Mouse (Mus musculus): ENCODE data around the gene Glt1d1.
A peak's percentile ranks its signal among the peaks of the same experiment; 100 is the strongest.
"Not testable (repeated sequence)": the region's sequence is repeated elsewhere in the genome, so short reads cannot be mapped to it uniquely, and the experiment has no call there.

Glt1d1 gene

DNA sequence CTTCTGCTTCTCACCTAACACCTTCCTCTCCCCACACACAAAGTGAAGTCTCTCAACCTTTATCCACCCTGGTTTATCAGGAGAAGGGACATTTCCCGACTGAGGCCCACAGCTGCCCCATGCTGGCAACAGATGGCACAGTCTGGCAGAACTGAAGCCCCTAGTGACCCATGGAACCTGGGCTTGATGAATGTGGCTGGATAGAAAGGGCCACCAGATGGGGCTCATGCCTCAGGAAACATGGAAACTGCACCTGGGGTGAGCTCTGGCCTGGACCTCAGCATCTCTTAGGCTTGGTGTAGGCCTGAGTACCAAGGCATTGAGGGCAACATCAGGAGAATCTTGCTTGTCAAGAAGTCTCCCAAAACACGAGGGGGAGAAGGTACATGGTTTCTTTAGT is 66.5 kb downstream of the Glt1d1 start:
- no peak for DNase-seq (ENCODE audit: low read depth, low spot score)

DNA sequence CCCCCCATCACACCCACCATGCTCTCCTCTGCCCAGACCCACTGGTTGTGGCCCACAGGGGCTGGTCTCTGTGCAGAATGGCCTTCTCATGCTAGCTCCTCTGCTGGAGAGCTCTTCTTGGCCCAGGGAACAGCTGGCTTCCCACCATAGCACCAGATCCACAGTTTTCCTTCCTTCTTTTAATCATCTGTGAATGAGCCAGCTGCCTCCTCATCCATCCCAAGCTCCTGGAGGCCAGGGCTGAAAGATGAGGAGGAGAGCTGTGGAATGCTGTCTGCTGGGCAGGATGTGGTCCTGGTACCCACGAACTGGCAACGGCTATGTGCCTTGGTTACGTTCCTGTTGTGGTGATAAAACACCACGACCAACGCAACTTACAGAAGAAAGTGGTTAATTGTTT is 67.6 kb downstream of the Glt1d1 start:
- DNase-seq (ENCODE audit: low read depth, low spot score) = no peak

DNA sequence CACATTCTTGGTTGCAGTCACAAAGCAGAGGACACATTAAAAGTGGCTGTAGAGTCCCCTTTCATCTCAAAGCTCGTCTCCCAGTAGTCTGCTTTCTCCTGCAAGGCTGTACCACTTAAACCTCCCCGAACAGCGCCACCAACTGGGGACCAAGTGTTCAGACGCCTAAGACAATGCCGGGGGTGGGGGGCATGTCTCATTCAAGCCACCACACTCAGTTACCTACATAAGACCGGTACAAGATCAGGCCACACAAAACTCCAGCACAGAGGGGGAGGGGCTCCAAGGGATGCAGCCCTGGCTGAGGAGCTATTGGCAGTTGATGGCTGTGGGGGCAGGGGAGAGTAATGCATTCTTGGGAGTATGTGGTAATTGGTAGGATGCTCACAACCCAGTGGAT is 68.1 kb downstream of the Glt1d1 start:
- peak; percentile 47 for DNase-seq (ENCODE audit: low read depth, low spot score)

DNA sequence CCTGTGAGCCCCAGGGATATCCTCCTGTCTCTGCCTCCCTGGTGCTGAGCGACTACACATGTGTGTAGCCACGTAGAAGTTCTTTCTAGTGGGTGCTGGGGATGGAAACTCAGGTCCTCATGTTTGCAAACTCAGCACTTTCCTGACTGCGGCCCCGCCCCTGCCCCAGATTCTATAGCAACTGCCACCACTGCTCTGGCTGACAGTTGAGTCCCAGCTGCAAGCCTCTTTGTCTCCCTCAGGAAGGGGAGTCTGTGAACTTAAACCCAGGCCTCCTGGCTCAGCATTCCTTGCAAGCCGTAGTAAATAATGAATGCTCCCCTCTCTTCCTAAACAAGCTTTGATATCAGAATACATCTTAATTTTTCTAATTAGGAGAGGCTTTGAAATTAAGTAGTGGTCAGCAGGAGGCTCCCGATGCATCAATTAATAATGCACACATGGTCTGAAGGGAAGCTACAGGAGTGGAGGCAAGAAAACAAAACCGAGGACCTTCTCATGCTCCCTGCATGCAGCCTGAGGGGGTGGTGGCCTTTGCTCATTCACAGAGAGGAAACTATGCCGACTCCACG is 71.6 kb downstream of the Glt1d1 start:
- DNase-seq (ENCODE audit: low read depth, low spot score) = no peak

DNA sequence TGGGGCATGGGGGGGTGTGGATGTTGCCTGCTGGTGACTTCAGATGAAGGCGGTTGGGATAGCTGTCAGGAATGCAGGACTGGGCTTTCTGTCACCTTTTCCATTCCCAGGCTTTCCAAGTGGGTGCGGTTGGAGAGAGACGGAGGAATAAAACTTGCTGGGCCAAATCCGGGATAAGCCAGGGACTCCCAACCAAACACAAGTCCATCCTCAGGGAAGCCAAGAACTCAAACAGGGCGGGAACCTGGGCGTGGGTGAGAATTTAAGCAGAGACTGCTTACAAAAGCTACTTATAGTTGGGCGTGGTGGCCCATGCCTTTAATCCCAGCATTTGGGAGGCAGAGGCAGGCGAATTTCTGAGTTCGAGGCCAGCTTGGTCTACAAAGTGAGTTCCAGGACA is 73.2 kb downstream of the Glt1d1 start:
- no peak for DNase-seq (ENCODE audit: low read depth, low spot score)

DNA sequence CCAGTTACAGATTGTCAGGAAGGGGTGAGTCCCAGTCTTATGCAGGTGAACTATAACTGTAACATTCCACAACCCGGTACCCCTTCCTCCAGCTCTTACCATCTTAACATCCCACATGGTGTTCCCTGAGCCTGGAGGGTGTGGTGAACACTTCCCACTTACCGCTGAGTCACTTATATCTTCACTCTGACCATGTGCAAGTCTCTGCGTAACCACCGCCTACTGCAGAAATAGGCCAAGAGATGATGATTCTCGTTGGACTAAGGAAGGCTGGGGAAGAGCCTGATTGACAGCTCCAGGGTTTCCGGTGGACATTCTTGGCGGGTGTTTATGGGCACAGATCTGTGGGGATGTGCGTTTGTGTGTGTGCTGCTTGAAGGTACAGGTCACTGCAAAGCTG is 73.9 kb downstream of the Glt1d1 start:
- no peak for DNase-seq (ENCODE audit: low read depth, low spot score)

DNA sequence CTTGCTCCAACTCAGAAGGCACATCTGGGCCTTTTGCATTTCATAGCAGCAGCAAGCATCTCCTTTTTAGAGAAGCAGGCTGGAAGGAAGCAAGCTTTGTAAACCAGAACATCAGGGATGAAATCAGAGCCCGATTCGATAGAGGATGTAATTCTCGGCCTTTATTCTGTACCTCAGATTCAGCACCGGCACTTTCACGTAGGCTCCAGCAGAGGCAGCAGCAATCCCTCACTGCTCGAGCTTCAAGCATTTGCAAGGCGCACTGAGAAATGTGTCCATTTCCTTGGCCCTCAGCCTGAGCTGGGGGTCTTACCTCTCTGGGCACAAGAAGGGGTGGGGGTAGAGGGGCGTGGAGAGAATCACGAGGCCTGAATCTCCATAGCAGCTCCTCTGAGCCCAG is 76.1 kb downstream of the Glt1d1 start:
- no peak for DNase-seq (ENCODE audit: low read depth, low spot score)

DNA sequence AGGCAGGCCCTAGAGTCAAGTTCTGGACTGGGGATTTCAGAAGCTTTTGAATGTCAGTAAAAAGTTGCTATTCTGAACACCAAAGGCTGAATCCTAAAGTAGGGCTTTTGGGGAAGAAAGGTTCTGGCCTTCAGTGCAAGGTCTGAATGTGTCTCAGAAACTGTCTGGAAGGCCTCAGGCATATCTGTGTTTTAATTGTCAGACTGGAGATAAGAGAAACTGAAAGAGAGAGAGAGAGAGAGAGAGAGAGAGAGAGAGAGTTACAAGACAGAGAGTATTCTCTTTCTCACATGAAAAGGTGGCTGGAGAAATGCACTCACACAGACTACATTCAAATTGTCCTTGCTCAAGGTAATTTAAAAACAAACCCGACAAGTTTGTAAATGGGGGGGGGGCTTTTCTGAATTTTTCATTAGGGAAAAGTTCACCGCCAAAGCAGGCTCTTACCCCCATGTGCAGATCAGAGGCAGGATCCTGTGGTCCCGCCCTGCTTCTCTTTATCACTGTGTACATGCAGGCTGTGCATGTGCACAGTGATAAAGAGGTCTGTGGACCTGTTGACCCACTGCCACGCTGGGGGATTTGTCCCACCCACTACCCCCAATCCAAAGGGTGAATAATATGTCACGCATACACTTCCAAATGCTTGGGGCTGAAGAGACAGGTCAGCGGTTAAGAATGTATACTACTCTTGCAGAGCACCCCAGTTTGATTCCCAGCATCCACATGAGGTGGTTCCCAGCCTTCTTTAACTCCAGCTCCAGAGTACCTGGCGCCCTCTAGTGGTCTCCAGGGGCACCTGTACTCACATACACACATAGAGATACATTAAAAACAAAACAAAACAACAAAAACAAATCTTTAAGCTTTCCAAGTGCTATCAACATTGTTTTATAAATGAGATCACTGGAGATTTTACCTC is 83.0 kb downstream of the Glt1d1 start:
- DNase-seq (ENCODE audit: low read depth, low spot score) = no peak

DNA sequence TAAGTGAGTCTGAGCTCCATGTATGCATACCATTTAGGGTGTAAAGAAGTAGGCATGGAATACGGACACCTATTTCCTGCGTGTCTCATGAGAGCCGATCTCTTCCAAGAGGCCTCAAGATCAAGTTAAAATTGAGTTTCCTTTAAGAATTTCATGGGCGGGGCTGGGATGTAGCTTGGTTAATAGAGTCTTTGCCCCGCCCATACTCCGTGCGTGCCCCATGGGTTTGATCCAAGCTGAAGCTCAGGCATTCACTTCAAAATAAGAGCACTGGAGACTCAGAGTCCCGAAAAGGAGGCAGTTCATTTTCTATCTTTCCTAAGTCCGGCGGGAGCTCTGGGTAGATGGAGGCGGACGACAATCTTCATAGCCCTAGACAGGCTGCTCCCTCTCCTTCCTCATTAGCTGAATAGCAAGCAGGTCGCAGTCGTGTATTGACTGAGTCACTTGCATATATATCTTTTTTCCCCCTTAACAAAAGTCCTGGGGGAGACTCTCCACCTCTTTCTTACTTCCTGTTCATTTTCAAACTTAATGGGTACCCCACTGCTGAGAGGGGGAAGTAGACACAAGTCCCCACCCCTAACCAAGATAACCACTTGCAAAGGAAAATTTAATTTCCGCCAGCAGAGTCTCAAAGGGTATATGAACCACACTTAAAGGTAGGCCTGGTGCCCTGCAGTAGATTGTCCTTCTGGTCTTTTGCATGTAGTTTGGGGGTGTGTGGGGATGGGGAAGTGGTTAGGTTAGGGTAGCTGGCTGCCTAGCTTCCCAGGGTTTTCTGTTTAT is 88.7 kb downstream of the Glt1d1 start:
- DNase-seq (ENCODE audit: low read depth, low spot score) = peak; percentile 59

DNA sequence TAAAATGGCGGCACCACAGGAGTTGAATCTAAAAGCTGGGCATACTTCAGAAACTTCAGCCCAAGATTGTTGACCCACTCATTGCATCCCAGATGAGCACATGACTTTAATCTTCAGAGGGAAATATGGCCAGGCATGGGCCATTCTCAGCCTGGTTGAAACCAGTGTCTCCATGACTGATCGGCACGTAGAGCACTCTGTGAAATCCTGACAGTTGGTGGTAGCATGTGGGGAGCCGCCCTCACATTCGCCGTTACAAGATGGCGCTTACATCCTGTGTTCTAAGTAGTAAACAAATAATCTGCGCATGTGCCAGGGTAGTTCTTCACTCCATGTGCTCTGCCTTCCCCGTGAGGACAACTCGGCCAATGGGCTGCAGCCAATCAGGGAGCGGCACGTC is 90.1 kb downstream of the Glt1d1 start:
- not testable (repeated sequence) for DNase-seq (ENCODE audit: low read depth, low spot score)

DNA sequence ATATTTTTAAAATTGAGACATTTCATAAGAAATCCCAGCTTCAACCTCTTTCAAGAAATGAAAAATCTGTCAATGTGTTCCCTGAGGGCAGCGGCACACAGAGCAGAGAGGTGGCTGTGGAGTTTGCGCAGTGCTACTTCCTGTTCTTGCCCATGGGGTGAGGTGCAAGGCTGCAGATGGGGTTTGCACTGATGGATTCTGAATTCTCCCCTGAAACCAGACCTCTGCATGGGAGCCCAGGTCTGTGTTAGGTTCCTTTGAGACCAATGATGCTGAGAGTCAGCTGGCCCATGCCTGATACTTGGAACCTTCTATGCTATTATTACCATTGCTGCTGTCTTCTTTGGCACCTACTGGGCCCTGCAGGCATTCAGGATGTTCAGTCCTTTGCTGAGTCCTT is 98.3 kb downstream of the Glt1d1 start:
- no peak for DNase-seq (ENCODE audit: low read depth, low spot score)

DNA sequence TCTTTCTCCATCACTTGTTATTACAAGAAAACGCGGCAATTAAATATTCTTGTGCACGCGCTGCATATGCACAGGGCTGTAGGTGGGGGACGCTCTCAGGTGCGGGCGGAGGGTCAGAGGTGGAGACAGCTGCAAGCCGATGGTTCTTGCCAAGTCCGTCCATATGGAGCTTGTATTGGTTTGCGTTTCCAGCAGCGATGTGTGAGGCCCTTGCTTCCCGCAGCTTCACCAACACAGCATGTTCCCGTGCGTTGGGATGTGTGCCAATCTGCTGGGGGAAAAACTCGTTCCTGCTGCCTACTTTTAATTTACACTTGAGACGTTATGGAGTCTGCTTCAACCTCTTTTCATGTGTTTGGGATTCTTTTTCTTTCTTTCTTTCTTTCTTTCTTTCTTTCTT is 109.3 kb downstream of the Glt1d1 start:
- no peak for DNase-seq (ENCODE audit: low read depth, low spot score)

DNA sequence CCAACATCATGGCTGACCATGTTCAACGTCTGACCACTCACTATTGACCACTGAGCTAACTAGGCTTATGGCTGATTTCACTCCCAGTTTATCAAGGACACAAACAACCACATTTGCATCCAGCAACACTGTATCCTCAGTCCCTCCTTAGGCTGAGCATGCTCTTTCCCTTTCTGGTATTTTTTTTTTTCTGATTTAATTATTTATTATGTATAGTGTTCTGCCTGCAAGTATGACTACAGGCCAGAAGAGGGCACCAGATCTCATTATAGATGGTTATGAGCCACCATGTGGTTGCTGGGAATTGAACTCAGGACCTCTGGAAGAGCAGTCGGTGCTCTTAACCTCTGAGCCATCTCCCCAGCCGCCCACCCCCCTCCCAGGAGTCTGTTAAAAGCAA is 117.5 kb downstream of the Glt1d1 start:
- DNase-seq (ENCODE audit: low read depth, low spot score) = not testable (repeated sequence)

DNA sequence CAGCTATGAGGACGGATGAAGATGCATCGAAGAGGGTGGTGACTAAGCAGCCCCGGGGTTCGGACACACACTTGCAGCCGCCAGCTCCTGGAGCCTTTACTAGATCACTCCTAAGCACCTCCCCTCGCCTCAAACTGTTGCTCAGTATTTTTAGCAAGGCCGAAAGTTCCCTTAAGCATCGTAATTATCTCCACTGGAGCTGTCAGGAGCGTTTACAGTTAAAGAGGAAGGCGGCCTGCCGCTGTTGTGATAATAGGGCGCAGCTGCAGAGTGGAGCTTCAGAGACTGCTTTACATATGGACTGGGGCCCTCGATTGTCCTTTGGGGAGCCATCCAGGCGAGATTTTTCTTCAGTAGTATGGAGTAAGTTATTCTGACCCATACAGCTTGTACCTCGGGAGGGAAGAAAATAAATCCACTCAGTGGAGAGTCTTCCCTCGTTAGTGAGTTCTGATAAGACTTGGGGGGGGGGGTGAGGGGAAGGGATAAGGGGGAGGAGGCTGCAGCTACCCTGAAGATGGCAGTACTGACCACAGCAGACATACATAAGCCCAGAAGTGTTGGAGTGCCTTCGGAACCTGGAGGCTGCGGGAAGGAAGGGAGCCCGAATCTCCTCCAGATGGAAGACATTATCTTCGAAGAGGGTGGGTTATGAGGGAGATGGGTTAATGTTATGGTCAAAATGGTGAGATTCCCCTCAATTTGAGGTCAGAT is 119.4 kb downstream of the Glt1d1 start:
- no peak for DNase-seq (ENCODE audit: low read depth, low spot score)

DNA sequence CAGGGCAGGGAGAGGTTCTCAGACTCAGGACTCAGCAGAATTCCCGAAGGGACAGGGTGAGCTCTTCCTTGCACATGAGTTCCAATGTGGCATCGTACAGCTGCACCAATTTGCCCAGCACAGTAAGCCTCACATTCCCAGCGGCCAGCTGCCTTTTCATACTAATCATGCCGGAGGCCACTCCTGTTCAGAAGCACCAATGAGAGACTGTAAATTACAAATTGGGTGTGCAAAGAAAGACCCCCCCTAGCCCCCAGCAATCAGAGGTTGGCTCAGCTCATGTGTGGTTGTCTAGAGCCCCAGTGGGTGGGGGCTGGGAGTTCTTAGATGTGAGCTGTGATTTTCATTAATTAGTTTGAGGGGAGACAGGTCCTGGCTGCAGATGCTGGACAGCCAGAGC is 123.5 kb downstream of the Glt1d1 start:
- no peak for DNase-seq (ENCODE audit: low read depth, low spot score)

DNA sequence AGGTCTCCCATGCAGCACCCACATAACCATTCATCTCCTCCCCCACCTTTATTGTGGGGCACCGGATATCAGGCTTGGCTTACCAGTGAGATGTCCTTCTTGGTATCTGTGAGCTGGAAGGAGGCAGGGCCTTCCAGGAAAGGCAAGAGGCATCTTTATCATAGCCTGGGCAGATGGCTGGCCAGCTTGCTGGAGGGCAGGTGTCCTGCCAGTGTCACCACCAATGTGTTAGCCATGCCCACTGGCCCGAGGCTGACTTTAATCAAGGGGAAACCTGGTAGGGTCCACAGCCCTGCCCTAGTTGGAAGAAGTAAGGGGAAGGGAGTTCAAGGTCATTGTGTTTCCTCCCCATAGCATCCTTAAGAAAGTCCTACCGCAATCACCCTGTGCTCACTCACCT is 123.9 kb downstream of the Glt1d1 start:
- DNase-seq (ENCODE audit: low read depth, low spot score) = no peak

DNA sequence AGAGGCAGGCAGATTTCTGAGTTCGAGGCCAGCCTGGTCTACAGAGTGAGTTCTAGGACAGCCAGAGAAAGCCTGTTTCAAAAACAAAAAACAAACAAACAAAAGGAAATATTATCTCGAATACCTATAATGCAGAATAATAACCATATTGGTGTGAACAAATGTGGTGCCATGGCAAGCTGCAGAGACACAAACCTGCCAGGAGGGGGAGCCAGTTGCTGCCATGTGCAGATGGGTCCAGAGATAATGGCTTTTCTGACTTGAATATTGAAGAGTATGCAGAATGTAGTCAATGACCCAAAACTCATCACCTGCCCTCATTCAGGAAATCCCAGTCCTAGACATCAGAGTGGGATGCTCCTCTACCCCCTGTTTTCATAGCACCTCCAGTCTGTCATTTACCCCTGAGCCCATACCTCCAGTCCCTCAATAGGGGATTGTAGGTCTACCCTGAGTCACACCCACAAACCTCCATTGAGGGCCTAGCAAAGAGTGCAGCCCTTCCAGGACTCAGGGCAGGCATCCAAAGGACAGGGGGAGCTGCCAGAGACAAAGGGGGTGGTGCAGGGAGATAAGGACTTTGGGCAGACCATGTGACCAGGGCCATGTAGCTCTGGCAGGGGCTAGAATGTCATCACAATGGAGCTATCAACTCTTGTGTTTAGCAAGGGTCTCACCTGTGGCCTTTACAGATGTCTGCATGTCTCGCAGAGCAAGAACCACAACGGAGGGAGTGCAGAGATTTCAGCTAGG is 124.8 kb downstream of the Glt1d1 start:
- no peak for DNase-seq (ENCODE audit: low read depth, low spot score)

DNA sequence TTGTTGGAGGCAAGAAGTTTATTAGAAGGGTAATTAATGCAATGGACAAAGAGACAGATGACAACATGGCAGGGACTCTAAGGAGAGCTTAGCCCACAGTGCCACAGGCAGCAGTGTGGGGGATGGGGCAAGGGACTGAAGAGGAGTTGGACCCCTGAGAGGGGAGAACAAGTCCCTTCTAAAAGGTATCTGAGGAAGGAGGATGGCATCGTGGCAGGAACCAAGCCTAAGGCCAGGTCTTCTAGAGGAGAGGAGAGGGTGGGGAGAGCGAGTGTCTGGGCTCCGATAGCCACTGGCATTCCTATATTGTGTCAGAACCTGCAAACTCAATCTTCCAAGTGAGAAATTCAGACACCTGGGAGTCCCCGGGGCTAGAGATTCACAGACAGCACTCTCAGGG is 126.5 kb downstream of the Glt1d1 start:
- DNase-seq (ENCODE audit: low read depth, low spot score) = no peak

Measured in WW6 (cell line).